Mouse (Mus musculus) spleen, embryonic (tissue): Measurements from ENCODE around the gene Lmtk3.

Source experiments
- CTCF ChIA-PET: fragments of 350-600 bp; sonication (Branson Sonifier 250); formaldehyde crosslinking; loops from one replicate; lab custom pipeline; 2022; lab: Charles Lee

Gene Lmtk3

DNA sequence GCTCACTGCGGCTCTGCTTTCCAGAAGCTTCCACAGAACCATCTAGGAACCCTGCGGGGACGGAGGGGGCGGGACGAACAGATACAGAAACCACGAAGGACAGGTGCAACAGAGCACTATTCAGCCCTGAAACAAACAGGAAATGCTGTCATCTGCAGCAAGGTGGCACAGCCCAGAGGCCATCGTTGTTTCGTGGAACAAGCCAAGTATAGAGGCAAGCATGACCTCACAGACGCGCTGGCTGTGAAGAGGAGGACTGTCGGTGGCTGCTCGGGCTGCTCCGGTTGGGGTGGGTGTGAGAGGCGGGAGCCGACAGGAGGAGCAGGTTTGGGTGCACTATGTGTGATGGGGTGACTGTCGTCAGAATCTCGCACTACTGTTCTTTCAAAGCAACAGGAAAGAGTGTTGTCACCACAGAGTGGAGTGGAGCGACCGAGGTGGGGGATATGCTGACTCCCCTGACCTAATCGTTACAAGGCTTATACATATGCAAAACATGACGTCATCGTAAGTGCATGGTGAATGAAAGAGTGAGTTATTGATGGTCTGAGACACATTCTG lies 4.4 kb upstream of the Lmtk3 start:
- CTCF ChIA-PET, result no interaction called here

DNA sequence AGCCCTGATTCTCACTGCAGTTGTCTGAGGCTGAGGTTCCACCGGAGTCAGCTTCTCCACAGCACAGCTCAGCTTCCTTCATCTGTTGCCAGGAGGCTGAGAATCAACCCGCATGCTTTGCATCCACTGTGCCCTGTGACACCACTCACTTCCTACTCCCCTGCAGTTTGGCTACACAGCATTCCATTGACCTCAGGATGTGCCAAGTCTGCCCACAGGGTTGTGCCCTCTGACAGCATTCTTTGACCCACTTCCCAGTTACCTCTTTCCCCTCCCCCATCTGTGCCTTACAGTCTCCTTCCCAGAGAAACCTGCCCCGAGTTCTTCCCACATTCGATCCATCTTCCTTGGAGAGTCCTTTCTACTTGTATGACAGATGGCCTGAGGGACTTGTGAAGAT lies 1.3 kb upstream of the Lmtk3 start:
- CTCF ChIA-PET, result no interaction called here

DNA sequence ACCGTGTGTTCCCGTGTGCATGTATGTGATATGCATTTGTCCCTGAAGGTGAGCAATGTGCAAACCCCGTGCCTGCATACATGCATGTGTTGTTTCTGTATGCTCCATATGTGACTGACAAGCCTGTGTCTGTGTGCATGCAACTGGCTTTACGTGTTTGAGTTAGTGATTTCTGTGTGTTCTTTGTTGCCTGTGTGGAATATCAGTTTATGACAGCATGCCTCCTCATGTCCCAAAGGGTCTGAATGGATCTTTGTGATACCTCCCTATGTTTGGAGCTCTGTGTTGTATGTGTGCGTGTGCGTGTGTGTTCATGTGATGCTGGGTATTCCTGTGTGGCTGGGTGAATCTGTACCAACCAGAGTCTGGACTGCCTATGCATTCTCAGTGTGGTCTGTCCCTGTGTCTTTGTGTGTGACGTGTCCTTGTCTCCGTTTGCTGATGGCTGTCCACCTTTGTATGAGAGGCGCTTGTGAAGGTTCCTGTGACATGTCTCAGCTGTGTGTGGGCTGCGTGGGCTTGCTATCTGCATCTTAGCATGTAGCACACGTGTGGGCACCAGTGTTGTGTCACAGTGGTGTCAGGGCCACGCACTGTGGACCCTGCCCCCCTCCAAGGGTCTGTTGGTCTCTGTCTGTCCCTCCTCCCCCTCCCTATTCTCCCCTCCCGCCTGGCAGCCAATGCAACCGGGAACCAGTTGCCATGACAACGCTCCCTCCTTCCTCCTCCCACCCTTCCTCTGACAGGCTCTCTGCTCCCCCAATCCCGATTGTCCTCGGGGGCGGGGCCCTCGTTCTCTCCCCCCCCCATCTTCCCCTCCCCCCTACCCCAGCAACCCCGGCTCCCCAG lies 1.2 kb downstream of the Lmtk3 start, which contains the start of gene Sult2b1:
TSS of gene Sult2b1 (minus strand) at position 146 of the 849 bp plus-strand sequence.
- CTCF ChIA-PET, result interaction anchor here (1.3 kb wide), 1 partner anchor 16 kb away, joined by 3 read pairs; no protein-coding TSS in a partner anchor

DNA sequence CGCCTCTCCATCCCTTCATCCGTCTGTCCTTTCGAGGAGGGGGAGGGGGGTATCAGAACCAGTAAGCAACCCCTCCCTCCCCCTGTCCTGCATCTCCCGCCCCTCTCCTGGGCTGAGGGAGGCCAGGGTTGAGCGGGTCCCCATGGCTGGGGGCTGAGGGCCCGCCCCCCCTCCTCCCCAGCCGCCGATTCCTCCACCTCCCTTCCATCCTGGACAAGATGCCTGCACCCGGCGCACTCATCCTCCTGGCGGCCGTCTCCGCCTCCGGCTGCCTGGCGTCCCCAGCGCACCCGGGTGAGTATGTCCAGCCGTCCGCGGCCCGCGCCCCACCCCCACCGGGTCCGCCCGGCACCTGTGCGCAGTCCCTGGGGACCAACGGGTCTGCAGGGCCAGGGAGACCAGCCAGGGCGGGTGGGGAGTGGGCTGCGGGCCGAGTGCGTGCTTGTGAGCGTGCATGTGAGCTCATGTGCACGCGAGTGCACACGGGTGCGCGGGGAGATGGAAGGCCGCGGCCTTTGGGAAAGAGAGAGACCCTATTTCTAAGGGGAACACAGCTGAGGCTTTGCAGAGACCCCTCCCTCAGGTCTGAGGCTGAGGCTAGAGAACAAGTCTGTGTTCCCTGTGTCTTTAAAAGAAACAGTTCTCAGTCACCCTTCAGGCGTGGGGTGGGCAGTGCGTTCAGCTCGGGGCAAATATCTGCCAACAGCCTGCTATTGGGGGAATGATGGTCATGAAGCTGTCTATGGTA lies 2.0 kb downstream of the Lmtk3 start:
- CTCF ChIA-PET, result interaction anchor here (1.3 kb wide), 1 partner anchor 15 kb away, joined by 3 read pairs; no protein-coding TSS in a partner anchor

DNA sequence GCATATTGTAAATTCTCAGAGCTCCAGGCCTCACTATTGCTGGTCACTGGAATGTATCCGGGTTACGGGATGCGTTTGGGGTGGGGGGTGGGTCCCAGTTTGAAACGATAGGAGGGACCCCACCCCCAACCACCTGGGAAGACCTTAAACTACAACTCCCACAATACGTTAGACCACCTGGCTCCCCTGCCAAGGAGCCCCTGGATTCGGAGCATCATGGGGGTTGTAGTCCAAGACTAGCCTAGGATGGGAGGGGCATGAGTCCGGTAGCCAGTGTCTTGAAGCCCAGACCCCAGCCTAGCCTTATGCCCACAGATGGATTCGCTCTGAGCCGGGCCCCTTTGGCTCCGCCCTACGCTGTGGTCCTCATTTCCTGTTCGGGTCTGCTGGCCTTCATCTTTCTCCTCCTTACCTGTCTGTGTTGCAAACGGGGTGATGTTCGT lies 2.6 kb downstream of the Lmtk3 start:
- CTCF ChIA-PET, result interaction anchor here (1.3 kb wide), 1 partner anchor 15 kb away, joined by 3 read pairs; no protein-coding TSS in a partner anchor

DNA sequence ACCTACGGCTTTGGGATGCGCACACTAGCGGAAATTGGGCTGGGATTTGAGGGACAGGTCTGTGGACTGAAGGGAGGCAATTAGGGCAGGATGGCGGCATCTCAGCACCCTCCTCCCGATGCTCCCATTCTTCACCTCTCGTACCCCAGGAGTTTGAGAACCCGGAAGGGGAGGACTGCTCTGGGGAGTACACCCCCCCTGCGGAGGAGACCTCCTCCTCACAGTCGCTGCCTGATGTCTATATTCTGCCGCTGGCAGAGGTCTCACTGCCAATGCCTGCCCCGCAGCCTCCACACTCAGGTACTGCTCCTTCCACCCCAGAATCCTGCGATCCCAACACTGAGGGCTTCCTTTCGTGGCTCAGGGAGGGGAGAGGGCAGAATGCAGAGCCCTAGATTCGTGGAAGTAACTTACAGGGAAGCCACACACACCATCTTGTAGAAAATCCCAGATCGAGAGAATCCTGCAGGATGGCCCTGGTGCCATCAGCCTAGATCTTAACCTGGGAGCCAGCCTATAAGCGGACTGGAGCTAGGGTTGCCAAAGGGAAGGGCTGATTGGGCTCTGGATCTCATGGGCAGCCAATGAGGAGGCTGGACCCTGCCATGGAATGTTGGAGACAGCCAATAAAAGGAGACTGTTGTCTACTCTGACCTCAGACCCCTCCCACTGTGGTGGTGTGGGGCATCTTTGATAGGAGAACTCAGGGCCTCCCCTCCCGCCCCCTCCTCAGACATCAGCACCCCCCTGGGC lies 3.3 kb downstream of the Lmtk3 start:
- CTCF ChIA-PET, result no interaction called here

DNA sequence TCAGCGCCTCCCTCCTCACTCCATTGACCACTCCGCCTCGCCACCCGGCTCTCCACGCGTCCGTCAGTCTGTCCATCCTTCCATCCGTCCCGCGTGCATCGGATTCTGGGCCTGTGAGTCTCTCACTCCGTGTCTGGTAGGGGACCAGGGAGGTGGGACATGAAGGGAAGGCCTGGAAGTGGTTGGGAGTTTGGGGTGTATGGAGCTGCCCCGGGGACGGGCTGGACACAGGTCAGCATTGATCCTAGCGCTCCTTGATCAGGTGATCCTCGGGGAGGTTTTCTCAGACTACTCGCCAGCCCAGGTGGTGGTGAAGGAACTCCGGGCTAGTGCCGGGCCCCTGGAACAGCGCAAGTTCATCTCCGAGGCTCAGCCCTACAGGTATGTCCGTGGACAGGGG lies 4.1 kb downstream of the Lmtk3 start:
- CTCF ChIA-PET, result no interaction called here

DNA sequence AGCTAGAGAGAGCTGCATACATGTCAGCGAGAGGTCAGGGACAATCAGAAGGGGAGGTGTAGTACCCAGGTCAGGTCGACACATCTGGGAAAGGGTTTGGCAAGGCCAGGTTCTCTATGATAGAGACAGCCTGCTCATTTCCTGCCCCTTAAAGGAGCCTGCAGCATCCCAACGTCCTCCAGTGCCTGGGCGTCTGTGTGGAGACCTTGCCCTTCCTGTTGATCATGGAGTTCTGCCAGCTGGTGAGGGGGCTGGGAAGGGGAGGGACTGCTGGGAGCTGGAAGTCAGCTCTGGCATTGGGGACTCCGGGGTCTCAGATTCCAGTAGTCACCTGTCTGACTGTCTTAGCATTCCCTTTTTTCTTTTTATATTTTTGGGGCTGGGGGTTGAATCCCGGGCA lies 7.2 kb downstream of the Lmtk3 start:
- CTCF ChIA-PET, result no interaction called here

DNA sequence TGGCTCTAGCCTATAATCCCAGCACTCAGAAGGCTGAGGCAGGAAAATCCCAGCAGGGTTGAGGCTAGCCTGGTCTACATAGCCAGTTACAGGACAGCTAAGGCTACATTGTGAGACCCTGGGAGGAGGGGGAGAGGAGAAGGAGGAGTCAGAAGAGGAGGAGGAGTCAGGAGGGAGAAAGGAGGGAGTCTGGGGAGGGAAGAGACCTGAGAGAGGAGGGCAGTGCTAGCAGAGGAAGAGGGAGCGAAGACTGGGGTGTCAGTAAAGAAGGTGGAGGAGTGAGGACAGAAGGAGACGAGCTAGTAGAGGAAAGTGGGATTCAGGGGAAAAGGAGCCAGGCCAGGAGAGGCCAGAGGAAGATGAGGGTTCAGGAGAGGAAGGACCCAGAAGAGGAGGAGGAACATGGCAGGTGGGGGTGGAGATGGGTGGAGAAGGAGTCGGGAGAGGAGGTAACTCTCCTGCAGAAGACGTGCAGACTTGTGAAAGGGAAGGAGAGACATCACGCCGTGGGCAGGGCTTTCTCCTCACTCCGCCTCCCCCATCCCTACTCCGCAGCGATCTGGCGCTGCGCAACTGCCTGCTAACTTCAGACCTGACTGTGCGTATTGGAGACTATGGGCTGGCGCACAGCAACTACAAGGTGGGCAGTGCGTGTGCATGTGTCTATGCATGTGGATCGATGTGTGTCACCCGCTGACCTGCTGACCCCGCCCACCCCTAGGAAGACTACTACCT lies 8.4 kb downstream of the Lmtk3 start:
- CTCF ChIA-PET, result no interaction called here

DNA sequence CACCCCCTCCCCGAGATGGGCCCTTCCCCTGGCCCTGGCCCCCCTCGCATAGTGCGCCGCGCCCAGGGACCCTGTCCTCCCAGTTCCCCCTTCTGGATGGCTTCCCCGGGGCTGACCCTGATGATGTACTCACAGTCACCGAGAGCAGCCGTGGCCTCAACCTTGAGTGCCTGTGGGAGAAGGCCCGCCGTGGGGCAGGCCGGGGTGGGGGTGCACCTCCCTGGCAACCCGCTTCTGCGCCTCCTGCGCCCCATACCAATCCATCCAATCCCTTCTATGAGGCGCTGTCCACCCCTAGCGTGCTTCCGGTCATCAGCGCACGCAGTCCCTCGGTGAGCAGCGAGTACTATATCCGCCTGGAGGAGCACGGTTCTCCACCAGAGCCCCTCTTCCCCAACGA lies 9.7 kb downstream of the Lmtk3 start:
- CTCF ChIA-PET, result no interaction called here

DNA sequence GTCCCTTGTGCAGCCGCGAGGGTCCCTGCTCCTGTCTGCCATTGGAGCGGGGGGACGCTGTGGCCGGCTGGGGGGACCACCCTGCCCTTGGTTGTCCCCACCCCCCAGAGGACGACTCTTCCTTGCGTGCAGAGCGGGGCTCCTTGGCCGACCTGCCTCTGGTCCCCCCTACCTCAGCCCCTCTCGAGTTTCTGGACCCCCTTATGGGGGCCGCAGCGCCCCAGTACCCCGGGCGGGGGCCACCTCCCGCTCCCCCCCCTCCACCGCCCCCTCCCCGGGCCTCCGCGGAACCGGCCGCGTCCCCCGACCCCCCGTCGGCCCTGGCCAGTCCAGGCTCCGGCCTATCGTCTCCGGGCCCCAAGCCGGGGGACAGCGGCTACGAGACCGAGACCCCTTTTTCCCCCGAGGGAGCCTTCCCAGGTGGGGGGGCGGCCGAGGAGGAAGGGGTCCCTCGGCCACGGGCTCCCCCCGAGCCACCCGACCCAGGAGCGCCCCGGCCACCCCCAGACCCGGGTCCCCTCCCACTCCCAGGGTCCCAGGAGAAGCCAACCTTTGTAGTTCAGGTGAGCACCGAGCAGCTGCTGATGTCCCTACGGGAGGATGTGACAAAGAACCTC lies 10.5 kb downstream of the Lmtk3 start:
- CTCF ChIA-PET, result no interaction called here

DNA sequence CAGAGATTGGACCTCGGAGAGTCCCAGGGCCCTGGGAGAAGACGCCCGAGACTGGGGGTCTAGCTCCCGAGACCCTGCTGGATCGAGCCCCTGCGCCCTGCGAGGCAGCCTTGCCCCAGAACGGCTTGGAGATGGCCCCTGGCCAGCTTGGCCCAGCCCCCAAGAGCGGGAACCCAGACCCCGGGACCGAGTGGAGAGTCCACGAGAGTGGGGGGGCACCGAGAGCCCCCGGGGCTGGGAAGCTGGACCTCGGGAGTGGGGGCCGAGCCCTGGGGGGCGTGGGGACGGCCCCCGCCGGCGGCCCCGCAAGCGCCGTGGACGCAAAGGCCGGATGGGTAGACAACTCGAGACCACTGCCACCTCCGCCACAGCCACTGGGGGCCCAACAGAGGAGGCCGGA lies 11.4 kb downstream of the Lmtk3 start:
- CTCF ChIA-PET, result no interaction called here

DNA sequence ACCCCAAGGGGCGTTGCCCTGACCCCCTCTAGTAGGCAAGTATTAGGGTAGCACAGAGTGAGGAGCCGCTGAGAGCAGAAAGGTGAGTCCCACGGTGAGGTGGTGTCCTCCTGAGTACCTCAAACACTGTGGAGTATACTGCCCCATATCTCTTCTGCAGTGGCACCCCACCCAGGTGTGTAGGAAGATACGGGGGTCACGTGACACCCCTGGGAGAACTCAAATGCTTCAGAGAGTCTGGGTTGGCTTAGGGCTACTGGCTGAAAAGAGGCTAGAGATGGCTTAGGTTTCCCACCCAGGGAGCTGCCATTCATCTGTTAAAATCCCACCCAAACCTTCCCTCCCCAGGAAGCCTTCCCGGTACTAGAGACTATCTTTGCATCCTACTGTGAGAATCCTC lies 13.4 kb downstream of the Lmtk3 start:
- CTCF ChIA-PET, result no interaction called here

DNA sequence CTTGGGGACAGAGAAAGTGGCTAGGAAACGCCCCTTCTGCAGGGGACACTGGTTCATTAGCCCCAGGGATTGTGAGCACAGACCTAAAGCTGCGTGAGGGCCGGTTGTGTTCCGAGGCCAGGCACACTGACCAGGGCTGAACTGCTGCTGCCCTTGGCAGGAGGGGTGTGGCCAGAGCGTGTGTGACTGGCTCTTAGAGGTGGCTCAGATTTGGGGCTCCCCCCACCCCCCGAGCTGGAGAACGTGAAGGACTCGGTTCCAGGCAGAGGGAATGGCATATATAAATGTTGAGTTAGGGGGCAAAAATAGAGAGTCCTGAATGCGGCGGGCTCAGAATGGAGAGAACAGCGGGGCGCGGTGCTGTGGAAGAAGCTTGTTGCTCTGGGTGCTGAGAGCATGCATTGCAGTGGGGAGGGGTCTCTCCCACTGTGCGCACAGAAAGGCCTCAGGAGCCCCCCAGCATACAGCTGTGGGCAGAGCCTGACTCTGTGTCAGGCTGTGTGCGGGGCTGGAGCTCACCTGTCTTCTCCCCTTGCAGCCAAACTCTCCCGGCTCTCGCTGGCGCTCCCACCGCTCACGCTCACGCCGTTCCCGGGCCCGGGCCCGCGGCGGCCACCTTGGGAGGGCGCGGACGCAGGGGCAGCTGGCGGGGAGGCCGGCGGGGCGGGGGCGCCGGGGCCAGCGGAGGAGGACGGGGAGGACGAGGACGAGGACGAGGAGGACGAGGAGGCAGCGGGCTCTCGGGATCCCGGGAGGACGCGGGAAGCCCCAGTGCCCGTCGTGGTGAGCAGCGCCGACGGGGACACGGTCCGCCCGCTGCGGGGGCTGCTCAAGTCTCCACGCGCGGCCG lies 14.3 kb downstream of the Lmtk3 start:
- CTCF ChIA-PET, result no interaction called here

DNA sequence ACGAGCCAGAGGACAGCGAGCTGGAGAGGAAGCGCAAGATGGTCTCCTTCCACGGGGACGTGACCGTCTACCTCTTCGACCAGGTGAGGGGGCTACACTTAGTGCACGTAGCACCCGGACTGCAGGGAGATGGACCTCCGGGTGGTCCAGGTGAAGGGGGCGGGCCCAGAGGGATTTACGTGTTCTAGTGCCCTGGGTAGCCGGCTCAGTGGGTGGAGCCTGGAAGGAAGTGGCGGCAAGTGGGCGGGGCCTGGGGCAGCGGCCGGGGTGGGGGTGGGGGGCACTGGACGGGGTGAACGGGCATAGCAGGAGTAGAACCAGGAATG lies 14.9 kb downstream of the Lmtk3 start:
- CTCF ChIA-PET, result no interaction called here

DNA sequence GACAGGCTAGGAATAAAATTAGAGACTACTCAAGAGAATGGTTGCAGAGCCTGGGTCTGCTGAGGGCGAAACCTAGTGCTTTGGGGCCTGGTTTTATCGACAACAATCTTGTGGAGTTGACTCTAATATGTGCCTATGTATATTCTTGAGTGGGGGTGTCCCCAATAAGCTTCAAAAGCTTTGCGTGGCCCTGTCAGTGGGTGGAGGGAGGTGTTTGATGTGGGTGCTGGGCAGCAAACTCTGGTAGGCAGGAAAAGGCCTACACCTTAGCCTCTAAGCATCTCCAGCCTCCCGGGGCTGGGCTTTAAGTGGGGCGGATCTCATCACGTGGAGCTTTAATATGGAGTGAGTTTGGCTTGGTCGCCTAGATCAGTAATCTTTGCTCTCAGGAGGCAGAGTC lies 15.4 kb downstream of the Lmtk3 start:
- CTCF ChIA-PET, result interaction anchor here (0.7 kb wide), 2 partner anchors 60 to 585 kb away, joined by 3 read pairs; no protein-coding TSS in a partner anchor

DNA sequence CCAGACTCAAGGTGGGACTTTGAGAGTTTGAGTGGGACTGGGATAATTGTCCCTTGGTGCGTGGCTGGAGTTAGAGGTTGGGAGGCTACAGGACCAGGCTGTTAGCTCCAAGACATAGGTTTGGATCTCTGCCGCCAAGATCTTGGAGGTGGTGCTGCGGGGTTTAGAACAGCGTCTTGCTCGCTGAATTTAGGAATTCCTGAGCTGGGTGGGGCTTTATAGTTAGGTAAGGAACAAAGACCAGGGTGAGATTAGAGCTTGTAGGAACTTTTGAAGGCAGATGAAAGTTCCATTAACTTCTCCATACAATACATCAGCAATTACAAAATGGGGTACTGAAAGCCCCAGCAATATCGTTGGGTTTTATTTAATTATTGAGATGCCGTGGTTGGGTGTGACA lies 16.5 kb downstream of the Lmtk3 start:
- CTCF ChIA-PET, result interaction anchor here (0.7 kb wide), 2 partner anchors 26 to 83 kb away, joined by 3 to 11 read pairs; no protein-coding TSS in a partner anchor

DNA sequence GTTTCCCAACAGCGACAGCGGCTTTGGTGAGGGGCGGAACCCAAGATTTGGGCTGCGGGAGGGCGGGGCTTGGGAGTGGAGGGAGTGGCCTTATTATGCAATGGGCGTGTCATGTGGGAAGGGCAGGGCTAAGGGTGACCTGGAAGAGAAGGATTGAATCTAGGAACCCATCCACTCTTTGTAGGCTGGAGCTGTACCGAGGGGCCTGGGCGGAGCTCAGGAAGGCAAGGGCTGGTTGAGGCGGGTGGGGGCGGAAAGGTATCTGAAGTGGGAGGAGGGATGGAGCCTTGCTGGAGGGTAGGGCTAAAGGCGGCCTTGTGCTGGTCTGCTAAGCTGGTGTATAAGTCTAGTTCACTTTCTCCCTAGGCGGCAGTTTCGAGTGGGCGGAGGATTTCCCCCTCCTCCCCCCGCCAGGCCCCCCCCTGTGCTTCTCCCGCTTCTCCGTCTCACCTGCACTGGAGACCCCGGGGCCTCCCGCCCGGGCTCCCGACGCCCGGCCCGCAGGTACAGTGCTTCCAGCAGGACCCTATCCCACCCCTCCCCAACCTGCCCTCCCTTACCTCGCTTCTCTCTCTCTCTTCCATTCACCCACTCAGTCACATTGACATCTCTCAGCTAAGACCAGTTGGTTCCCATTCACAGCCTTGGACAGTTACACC lies 17.1 kb downstream of the Lmtk3 start:
- CTCF ChIA-PET, result interaction anchor here (0.7 to 1.4 kb wide), 6 partner anchors 15 to 122 kb away, joined by 3 to 25 read pairs (median 4); no protein-coding TSS in a partner anchor

DNA sequence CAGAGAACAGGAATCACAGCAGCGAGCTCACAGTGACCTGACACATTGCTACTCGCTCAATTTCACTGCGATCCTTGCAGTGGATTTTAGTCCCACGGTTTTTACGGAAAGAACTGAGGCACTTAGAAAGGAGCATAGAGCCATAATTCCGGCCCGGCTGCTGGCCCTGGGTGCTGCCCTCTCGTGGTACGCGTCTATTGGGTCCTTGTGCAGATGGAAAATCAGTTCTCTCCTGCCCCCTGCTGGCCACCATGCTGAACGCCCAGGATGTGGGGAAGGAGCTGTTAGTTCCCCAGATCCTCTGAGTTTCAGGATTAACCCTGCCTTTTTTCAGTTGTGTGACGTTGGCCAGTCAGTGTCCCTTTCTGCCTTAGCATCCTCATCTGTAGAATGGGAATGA lies 17.8 kb downstream of the Lmtk3 start:
- CTCF ChIA-PET, result interaction anchor here (0.7 to 1.4 kb wide), 6 partner anchors 16 to 93 kb away, joined by 3 to 25 read pairs (median 4); no protein-coding TSS in a partner anchor
